Mouse (Mus musculus) c-Kit-positive CD71-positive TER-119-positive erythroid progenitor cells, embryonic 14.5 days (primary cell): Measurements from ENCODE around the gene Samd5.
A peak's percentile ranks its signal among the peaks of the same experiment; 100 is the strongest.

ENCODE experiments used
- DNase-seq: peaks from one replicate; pipeline ENCODE4 v3.0.0-alpha.2; 2013; ENCODE audit warnings: low spot score

Gene Samd5

DNA sequence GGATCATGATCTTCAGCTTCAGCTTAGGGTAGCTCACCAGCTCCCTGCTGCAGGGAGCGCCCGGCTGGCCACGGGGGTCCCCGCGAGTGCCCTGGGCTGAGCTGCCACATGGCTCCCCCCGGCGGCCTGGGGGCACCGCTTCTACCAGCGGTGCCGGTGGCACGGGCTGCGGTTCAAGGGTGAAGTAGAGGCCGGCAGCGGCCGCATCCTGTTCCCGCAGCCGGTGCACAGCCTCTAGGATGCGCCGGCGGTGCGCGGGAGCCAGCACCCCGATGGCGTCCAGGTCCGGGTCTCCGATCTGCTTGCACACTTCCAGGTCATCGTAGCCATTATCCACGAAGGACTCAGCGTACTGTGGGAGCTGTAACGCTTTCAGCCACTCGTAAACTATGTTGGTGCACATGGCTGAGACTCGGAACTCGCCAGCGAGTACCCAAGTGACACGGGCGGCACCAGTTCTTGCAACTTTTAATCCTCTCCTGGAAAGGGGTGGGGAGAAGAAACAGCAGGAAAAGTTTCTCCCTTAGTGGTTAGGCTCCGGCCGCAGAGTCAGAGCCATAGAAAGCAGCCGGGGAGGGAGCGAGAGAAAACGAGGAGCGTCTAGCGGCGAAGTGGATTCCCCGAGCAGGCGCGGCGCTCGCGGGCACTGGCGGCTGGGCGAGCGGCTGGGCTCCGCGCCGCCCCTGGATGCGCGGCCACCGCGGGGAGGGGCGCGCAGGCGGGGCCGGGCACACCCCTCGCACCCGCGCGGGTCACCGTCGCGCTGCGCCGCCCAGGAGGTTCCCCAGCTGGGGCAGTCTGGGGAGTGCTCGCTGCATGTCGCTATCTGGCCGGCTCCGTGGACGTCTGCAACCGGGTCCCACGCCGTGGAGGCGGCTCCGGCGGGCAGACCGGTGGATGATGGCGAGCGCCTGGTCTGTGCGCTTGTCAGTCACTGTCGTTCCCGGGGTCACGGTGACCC, at the start of gene Samd5:
Samd5 (minus strand) TSS at position 648 of the 961 bp plus-strand sequence.
- DNase-seq, result no peak

DNA sequence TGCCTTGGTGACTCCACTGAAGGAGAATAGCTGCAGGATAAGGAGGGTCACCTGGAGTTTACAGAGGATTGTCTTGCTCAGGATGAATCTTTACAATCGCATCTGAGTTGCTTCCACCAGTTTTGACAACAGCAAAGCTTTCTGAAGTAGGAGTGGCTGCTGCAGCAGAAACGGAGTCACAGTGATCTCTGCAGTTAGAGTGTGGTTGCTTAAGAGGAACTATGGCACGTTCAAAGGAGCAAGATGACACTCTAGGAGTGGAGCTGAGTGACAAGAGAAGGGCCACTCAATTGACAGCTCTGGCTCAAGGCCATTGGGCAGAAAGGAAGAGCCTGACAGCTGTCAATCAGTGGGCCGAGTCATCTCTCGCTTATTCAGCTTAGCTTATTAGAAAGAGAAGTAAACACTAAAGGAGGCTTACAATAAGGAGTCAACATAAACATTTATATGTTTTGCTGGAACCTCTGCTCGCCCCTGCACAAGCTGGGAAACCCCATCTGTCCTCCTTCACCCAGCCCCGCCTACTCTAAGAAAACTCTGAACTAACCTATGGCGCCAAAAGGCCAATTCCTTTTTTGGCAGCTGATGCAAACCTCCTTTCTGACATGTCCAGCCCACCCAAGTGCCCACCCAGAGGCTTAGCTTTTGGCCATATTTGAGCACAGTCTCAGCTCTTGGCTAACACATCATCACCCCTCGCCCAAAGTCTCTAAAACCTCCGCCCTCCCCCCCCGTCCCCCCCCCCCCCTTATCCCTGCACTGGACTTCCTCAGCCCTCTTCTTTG, 47.7 kb upstream of the Samd5 start:
- DNase-seq, result no peak

DNA sequence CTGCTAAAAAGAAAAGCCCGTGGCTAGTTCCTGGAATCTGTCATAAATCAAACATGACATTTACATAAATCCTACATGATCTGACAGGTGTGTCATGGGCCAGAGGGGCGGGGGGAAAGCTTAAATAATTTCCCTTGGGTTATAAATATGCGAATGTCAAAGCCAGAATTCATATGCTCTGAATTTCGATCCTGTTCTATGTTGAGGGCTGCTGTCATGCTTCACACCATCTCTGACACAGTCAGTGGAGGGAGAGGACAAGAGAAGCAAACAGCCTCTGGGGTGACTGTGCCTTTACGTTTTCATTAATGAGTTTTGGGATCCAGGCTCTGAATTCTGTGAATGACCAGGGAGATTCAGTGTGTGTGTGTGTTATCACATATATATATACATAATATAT, 45.0 kb upstream of the Samd5 start:
- DNase-seq, result no peak

DNA sequence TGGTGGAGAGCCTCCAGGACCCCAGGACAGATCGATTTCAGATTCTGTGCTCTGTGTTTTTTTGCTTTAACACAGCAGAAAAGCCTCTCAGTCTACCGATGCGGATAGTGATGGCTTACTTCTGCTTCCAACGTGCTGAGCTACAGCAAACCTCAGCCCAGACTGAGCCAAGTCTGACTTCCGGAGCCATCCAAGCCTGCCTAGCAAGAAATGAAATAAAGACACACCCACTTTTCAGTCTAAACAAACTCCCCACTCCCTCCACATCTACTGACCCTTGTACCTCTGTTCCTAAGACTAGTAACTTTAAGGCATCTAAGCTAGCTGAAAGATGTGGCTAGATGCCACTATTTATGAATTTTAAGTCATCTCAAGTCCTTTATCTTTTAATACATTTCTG, 43.1 kb upstream of the Samd5 start:
- DNase-seq, result no peak

DNA sequence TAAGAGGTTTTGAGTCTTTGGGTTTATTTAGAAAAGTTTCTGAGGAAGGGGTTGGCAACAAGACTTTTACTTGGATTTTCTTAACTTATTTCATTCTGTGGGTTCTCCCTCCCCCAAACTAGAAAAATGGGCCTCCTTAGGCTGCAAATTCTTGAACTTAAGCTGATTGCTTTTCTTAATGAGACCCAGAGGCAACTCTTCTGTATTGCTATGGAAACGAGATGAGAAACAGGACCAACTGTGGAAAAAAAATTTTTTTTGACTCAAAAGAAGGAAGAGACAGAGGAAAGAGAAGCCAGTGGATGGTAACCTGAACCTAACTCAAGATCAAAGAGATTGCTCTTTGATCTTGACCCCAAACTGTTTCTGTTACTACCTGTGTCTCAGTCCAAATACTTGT, 29.9 kb upstream of the Samd5 start:
- no peak for DNase-seq

DNA sequence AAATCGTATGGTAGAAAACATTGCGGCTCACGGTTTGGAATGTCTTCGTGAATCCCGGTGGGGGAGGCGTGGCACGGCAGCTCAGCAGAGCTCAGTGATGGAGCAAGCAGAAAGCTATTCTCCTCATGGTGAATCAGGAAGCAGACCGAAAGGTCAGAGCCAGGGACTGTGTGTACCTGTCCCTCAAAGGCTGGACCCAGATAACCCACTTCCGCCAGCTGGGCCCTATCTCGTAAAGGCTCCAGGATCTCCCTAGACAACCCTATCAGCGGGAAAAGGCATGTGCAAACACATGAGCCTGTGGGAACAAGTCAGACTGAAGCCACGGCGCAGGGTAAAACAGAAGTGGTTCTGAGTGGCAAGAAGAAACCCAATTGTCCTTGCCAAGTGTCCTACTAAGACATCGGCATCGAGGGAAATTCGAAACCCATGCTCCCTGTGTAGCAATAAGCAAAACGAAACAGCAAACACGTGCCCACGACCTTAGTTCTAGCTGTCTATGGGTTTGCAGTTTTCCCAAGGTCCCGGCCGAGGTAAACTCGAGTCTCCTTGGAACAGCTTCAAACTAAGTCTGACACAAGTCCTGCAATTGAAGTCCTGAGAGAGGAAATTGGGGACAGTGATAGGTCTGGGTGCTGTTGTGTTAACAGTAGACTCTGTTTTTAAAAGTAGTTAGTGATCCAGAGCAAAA, 24.2 kb upstream of the Samd5 start:
- DNase-seq, result no peak

DNA sequence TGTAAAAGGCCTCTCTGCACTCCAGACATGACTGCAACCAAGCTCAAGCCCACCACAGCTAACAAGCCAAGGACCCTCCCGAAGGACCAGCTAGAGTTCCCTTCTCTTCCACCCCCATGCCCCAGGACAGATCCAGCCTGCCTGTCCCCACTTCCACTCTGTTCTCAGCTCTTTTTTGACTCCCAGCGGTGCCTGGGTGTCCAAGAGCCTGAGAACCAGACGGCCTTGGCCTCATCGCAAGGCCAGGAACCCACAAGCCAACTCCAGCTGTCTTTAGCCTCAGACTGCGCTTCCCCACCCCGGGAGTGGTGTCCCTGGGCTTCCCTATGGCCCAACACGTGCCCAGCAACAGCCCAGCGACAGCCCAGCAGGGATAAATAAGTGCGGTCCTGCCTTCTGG, 23.1 kb upstream of the Samd5 start:
- no peak for DNase-seq

DNA sequence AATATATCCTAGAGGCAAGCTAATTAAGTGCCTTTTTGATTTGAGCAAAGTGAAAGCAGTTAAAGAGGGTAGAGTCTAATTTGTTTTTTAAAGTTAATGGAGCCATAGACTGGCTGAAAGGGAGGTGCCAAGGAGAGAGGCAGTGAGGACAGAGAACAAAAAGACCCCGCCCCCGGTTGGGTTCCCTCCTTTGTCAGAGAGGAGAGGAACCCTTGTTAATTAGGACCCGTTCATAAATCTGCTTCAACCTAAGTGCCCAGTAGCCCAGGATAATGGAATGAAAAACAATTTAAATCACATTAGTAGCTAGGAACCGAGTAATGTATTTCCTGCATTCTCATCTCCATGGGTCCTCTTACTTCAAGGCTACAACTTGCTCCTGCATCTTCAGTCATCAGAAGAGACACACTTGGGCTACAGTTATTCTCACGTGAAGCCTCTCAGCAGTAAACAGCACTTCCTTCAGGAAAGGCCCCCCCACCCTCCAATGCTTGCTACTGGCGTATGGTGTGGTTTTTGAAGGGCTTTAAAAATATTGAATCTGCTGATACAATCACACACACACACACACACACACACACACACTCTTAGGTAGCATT, 21.6 kb upstream of the Samd5 start:
- no peak for DNase-seq

DNA sequence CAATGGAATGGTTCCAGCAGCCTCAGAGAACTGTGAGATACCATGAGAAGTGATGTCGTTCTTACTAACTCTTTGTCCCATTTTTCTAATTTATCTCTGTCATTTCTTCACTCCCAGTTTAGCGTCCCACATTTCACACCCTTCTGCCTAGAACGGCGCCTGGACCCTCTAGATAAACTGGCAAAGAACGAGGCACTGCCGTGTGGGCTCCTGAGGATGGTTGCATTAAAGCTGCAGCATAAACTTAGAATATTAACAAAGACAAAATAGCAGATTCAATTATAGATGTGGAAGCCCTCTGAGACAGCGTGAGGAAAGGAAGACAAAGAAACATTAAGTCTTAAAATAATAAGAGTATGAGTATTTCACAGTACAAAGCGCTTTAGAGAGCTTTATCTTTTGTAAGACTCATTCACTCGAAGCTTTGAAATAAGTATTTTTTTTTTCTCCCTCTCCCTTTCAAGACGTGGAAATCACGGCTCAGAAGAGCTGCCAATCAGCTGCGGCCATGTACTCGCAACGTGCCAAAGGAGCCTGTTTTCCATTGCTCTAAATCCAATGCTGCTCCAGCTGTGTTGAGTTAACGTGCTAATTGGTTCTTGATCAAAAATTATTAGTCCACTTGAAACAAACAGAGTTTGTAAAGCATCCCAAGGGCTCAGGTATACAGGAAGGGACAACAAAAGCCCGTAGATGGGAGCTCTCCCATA, 19.1 kb upstream of the Samd5 start:
- DNase-seq, result no peak

DNA sequence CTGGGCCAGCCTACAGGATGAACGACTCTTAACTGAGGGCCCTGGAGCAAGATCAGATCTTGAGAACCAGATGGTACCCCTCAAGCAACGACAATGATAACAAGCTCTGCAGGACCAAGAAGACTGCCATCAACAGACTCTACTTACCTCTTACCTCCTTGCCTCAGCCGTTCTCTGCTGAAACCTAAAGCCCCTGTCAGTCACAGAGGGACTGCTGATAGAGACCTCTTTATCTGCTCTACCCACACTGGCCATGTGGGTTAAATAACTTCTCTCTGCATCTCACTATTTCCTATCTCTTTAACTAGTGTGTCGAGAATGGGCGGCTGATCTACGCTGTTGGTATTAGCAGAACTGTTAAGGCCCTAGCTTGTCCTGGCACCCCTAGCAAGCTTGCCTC, 5.9 kb upstream of the Samd5 start:
- no peak for DNase-seq

DNA sequence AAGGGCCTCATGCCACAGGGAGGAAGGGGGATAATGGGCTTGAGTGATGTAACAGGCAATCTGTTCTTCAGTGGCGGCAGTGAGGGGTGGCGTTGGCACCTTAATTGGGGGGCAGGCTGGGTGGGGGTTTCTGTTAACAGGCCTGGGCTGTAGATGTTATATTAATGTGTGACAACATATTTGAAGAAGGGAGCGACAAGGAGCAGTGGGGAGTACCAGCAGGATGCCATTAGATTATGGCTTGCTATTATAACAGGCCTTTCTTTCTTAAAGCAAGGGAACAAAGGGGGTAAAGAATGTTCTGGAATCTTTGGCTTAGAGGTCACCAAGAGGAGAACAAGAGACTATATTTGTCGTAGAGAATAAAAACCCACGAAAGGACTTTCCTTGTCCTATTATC, 4.9 kb upstream of the Samd5 start:
- no peak for DNase-seq

DNA sequence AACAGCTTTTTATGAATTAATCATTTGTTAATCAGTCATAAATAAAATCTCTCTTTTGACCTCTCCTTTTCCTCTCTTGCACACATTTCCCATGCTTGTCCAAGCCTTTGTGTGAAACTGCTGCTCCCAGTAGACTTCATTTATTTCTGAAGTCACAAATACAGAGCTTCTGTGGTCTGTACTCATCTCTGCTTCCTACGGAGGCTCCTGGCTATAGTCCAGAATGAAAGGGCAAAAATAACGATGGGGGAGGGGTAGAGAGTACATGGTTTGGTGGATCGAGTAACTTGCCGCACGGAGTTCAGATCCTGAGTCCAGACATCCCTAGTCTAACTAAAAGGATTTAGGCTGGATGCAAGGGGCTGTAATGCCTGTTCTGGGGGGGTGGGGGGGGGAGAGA, 3.1 kb upstream of the Samd5 start:
- DNase-seq, result no peak

DNA sequence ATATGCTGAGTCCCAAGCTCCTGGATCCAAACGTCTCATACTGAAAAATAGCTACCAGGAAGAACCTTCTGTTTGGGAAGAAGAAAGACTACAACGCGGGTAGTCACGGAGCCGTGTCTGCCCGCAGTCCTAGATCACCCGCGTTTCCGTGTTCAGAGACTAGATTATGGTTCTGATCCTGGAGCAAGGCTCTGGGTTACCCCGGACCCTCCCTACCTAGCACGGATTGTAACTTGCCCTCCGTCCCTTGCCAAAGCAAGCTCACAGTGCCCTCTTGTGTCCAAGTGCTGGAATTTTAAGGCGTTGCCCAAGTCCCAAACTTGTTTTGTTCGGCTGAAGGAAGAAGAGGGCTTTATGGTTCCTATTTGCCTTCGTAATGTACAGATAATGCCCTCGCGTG, 1.9 kb upstream of the Samd5 start:
- DNase-seq, result peak; percentile 25

DNA sequence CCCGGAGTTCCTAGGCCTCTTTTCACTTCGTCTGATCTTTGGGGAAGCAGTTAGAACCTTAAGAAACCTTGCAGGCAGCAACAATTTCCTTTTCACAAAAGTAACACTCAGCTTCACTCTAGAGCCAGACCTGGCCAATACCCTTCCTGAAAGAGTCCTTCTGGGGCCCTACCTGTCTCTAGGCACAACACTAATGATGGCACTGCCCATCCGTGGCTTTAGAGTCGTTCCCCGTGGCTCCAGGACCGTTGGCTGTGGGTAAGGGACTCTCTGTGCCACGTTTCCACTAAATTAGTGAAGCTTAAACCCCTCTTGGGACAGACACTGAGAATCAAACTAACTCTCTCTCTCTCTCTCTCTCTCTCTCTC, 1.4 kb upstream of the Samd5 start:
- no peak for DNase-seq

DNA sequence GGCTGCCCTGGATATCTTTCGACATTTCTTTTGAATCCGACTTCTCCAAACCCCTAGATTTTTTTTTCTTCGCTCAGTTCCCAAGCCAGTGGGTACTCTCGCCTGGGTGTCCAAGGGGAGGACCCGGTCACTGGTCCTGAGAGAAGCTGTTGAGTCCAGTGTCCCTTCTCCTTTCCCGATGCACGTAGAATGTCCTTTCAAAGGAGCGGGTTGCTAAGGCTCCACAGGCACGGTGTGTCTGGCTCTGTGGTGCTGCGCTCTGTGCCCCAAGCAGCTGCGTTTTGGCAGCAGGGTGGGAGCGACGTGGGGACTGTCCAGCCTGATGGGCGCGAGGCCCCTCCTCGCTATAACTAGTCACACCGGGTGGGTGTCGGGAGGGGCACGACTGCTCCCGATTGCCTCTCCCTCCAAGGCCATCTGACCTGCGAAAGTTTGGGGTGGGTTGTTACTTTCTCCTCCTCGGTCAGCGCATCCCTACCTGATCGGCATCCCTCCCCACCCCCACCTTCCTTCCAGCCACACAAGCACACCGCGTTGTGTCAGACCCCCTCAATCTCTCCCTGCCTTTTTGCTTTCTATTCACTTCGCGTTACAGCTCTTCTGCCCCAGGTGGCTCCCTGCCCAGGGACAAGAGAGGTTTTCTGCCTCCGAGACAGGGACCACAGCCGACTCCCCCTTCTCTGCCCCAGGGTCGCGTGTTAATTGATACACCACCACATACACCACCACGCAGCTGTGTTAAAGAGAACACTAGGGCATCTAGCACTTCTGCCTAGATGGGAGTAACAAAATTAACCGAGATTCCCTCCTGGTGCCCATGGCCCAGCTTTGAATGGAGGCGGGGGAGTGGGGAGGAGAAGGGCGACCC, 776 bp upstream of the Samd5 start:
- no peak for DNase-seq

DNA sequence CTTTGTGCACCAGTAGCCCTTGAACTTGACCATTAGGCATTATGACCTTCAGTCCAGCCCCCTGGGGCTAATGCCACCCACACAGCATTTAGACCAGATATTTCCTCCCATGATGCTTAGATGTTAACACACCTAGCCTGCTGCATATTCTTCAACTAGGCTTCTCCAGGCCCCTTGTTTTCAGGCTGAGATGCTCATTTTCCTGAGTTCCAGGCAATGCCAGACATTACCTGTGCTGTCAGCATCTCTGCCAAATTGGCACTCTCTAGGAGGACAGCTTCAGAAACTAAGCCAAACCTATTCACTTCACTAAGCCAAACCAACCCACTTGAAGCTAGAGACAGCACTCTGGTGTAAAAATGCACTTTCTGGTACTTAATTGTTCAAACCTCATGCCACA, 1.7 kb downstream of the Samd5 start:
- DNase-seq, result no peak

DNA sequence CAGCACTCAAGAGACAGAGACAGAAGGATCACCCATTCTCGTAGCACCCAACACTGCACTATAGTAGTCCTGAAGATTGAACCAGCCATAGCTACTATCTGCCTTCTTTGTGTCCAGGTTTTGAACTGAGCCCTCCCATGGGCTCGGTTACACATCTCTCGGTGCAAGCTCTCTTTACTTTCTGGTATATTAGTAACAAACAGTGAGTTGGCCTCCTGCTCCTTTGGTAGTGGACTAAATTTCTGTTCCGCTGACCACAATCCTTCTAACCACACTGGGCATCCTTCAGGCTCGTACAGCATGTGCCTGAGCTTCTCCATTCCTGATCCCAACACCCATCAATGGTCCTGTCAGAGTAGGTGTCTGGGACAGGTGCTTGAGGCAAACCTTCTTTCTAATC, 2.3 kb downstream of the Samd5 start:
- no peak for DNase-seq

DNA sequence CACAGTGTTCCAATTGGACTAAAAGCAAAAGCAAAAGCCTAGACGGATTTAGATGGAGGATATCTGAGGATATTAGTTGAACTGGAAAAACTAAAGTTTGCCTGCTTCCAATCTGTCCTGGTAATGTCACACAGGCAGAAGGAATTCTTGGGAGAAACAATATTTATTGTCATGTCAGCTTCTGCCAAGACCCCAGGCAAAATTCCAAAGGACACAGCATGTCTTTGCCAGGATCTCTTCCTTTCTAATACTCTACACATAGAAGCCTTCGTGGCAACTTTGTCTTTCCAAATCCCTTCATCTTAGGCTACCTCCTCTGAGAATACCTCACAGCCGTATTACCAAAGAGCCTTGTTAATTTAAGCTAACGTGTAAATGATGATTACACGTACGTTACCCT, 4.7 kb downstream of the Samd5 start:
- no peak for DNase-seq

DNA sequence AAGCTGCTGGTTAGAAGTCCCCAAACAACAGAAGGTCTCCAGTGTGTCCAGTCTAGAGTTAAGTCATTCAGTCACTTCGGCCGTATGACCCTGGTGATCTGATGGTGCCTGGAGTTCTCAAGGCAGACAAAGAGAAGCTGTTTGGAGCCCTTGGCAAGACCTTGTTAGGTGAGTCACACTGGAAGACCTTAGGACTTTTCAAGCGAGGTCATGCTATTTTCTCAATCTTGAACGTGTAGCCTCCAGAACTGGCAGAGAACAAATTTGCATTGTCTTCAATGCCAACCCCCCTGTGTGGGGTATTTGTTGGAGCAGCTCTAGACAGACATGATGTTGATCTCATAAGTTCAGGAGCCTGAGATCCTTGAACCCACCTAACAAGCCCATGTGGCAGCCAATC, 6.2 kb downstream of the Samd5 start:
- no peak for DNase-seq

DNA sequence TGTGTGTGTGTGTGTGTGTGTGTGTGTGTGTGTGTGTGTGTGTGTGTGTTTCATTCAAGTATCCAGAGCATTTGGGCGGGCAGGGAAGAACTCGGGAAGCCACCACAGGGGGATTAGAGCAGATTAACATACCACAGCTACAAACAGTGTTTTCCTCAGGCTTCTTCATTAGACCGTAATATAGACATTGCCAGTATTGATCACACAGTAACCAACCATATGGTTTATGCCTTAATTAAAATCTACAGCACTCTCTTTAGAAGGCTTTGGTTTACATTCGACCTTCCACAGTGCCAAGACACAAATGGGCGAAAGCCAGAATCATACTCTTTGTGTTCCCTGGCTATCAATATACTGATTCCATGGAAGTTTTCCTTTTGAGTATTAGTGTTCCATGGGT, 22.1 kb downstream of the Samd5 start:
- DNase-seq, result no peak
